Mouse (Mus musculus): ENCODE results near the gene Selplg. TPM values are rescaled to one million over a fixed set of nuclear protein-coding genes. Genes with fewer than 3 reads are reported as not detected.
"Not testable (repeated sequence)": the region's sequence is repeated elsewhere in the genome, so short reads cannot be mapped to it uniquely, and the experiment has no call there.

Selplg gene
- polyA plus RNA-seq, 1 experiment from 2014 or later, result 29.8 TPM

DNA sequence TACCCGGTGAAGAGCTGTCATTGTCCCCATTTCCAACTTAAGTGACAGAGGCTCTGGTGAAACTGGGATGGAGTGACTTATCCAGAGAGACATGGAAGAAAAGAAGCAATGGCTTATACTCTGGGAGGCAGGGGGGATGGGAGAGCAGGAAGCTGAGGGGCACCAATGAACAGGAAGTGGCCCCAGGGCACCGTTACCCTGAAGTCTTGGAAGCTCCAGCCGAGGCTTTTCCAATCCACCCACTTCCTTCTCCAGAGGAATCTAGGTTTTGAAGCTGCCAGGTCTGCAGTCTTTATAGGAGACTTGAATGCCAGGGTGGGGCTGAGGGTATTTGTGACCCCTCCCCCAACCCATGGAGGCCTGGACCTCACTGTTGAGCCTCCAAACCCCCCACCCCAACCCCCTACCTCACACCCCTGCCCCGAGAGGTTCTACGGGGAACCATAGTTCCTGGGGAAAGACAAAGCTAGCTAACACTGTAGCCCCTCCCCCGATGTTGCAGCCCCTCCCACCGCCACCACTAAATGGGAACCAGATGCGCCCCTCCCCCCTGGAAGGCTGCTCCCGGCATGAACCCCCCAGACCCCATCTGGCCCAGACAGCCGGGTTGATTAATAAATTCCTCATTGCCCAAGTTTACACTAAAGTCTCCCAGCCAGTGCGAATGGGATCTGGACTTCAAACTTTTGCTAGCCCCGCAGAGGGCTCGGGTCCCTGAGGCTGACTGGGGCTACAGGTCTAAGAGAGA, 35.9 kb downstream of the Selplg start:
- Histone ChIP-seq H3K4me2 (ENCODE audit: low read depth, low read length) (peak overlapping the region; percentile 21), H3K36me3 (ENCODE audit: control insufficient read depth, insufficient read depth) (no peaks in the 10 kb centered on the region), H3K27ac (ENCODE audit: low read length) (peak overlapping the region; percentile 30; the same call in 1 of the 2 replicates), H3K4me3 (ENCODE audit: low read length) (no peak overlapping the region), H3K4me1 (ENCODE audit: control insufficient read depth, insufficient read depth, low read length) (peaks cover 12% of the 10 kb centered on the region), H3K27me3 (ENCODE audit: control insufficient read depth, insufficient read depth, low read length) (peaks cover 12% of the 10 kb centered on the region), H3K9ac (ENCODE audit: low read length) (0 out of 2 replicates have a peak overlapping the region, but pooled peaks have one; percentile 43), H3K9me3 (replicated peaks; ENCODE audit: control insufficient read depth, low read length) (no peaks in the 10 kb centered on the region)
- WGBS, result 7% methylated on average over 13 of the region's 13 CpGs
- ATAC-seq (replicated peaks; ENCODE audit: extremely low read depth, insufficient read depth, low FRiP score), result no peak

DNA sequence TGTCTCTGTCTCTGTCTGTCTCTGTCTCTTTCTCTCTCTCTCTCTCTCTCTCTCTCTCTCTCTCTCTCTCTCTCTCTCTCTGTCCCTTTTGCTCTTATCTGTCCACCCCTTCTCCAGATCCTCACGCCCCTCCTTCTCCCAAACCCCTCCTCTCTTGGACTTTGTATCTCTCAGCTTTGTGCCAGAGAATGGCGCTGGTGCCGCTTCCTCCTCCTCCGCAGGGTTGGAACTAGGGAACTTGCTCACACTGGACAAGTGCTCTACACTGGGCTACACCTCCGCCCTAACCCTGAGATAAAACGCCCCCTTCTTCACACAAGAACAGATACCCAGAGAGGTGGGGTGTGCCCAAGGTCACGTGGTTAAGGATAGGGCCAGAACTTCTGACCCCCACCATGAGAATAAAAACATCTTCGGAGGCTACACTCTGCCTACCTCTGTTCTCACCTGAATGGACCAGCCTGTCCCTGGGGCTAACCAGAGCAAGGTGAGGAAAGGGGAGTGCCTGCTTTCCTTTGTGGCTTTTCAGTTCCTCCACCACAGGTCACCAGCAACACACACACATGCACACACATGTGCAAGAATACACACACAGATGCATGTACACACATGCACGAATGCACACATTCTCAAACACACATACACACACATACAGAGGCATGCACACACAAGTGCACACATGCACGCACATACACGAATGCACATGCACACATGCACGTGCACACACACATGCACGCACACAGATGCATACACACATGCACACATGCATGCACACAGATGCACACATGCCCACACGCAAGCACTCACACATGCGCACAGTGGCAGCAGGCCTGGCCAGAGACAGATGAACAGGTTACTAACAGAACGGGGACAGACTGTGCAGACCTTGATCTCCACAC, 41.0 kb downstream of the Selplg start:
- no peak for ATAC-seq (replicated peaks; ENCODE audit: extremely low read depth, insufficient read depth, low FRiP score)
- Histone ChIP-seq H3K27ac (ENCODE audit: low read length) (no peak overlapping the region), H3K9me3 (replicated peaks; ENCODE audit: control insufficient read depth, low read length) (no peaks in the 10 kb centered on the region), H3K4me2 (ENCODE audit: low read depth, low read length) (no peak overlapping the region), H3K27me3 (ENCODE audit: control insufficient read depth, insufficient read depth, low read length) (peaks cover 3% of the 10 kb centered on the region; the same call in 1 of the 2 replicates), H3K9ac (ENCODE audit: low read length) (no peak overlapping the region), H3K4me3 (ENCODE audit: low read length) (no peak overlapping the region), H3K36me3 (ENCODE audit: control insufficient read depth, insufficient read depth) (no peaks in the 10 kb centered on the region), H3K4me1 (ENCODE audit: control insufficient read depth, insufficient read depth, low read length) (peaks cover 6% of the 10 kb centered on the region; the same call in 1 of the 2 replicates)
- 64% methylated on average over 16 of the region's 16 CpGs for WGBS

DNA sequence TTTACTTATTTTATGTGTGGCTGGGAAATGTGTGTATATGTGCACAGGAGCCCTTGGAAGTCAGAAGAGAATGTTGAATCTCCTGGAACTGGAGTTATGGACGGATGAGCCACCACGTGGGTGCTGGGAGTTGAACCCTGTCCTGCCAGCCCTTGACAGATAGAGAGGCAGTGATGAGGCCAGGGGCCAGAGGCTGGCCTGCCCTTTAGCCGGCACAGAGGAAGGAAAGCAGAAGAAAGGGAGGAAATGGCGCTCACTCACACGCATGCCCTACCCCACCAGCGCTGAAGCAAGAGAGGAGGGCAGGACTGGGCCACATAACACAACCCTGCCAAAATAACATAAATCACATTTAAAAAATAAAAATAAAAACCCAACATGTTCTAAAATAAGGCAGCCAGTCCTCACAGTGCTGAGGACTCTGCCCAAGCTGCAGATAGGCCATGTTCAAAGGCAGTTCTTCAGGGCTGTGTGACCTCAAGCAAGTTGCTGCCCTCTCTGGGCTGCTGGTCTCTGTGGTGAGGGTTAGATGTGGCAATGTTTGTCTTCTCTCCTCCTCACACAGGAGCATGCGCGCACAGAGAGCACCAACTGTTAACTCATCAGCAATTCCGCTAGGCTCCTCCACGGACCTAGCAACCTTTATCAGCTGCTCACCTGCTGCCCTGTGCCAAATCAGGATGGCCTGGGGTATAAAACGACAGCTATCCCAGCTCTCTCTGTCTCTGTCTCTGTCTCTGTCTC, 41.8 kb downstream of the Selplg start:
- Histone ChIP-seq H3K36me3 (ENCODE audit: control insufficient read depth, insufficient read depth) (no peaks in the 10 kb centered on the region), H3K27ac (ENCODE audit: low read length) (no peak overlapping the region), H3K27me3 (ENCODE audit: control insufficient read depth, insufficient read depth, low read length) (peaks cover 3% of the 10 kb centered on the region; the same call in 1 of the 2 replicates), H3K4me3 (ENCODE audit: low read length) (no peak overlapping the region), H3K4me1 (ENCODE audit: control insufficient read depth, insufficient read depth, low read length) (peaks cover 6% of the 10 kb centered on the region; the same call in 1 of the 2 replicates), H3K9ac (ENCODE audit: low read length) (no peak overlapping the region), H3K9me3 (replicated peaks; ENCODE audit: control insufficient read depth, low read length) (no peaks in the 10 kb centered on the region), H3K4me2 (ENCODE audit: low read depth, low read length) (no peak overlapping the region)
- no peak for ATAC-seq (replicated peaks; ENCODE audit: extremely low read depth, insufficient read depth, low FRiP score)
- WGBS, result 57% methylated on average over 11 of the region's 11 CpGs

- Histone ChIP-seq H3K4me3 (ENCODE audit: low read length) (no peak overlapping the region), H3K4me2 (ENCODE audit: low read depth, low read length) (no peak overlapping the region), H3K27me3 (ENCODE audit: control insufficient read depth, insufficient read depth, low read length) (no peaks in the 10 kb centered on the region), H3K27ac (ENCODE audit: low read length) (no peak overlapping the region), H3K36me3 (ENCODE audit: control insufficient read depth, insufficient read depth) (no peaks in the 10 kb centered on the region), H3K9me3 (replicated peaks; ENCODE audit: control insufficient read depth, low read length) (no peaks in the 10 kb centered on the region), H3K4me1 (ENCODE audit: control insufficient read depth, insufficient read depth, low read length) (peaks cover 6% of the 10 kb centered on the region; the same call in 1 of the 2 replicates), H3K9ac (ENCODE audit: low read length) (no peak overlapping the region)
- 31% methylated on average over 7 of the region's 7 CpGs for WGBS
- no peak for ATAC-seq (replicated peaks; ENCODE audit: extremely low read depth, insufficient read depth, low FRiP score)
These were observed 43.2 kb downstream of the Selplg start for GRCm38 (mm10) chr5:113789075-113789788.

GRCm38 (mm10) chr5:113788645-113789044, 43.8 kb downstream of the Selplg start:
- Histone ChIP-seq H3K27ac (ENCODE audit: low read length) (no peak overlapping the region), H3K36me3 (ENCODE audit: control insufficient read depth, insufficient read depth) (no peaks in the 10 kb centered on the region), H3K4me1 (ENCODE audit: control insufficient read depth, insufficient read depth, low read length) (peaks cover 6% of the 10 kb centered on the region; the same call in 1 of the 2 replicates), H3K9me3 (replicated peaks; ENCODE audit: control insufficient read depth, low read length) (no peaks in the 10 kb centered on the region), H3K4me3 (ENCODE audit: low read length) (no peak overlapping the region), H3K4me2 (ENCODE audit: low read depth, low read length) (no peak overlapping the region), H3K27me3 (ENCODE audit: control insufficient read depth, insufficient read depth, low read length) (no peaks in the 10 kb centered on the region), H3K9ac (ENCODE audit: low read length) (no peak overlapping the region)
- ATAC-seq (replicated peaks; ENCODE audit: extremely low read depth, insufficient read depth, low FRiP score), result no peak
- 54% methylated on average over 6 of the region's 6 CpGs for WGBS

DNA sequence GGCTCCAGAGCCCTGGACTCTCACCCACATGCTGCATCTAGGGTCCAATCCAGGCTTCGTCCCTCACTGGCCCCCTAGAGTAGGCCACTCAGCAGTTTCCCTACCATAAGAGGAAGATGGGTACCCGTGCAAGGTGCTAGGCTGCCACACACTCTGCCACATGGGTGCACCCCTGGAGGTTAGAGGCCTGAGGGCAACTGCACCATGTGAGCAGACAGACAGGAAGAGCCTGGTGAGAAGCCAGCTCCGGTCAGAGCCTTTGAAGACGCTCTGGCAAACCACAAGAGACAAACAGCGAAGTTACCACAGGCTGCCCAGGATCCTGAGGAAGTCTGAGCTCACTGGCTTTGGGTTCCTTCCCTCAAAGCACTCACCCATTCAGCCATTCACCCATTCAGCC, 45.5 kb downstream of the Selplg start:
- H3K27me3 ChIP-seq (ENCODE audit: control insufficient read depth, insufficient read depth, low read length), result peaks cover 6% of the 10 kb centered on the region; the same call in 1 of the 2 replicates
- 70% methylated on average over 5 of the region's 5 CpGs for WGBS
- H3K4me1 ChIP-seq (ENCODE audit: control insufficient read depth, insufficient read depth, low read length), result peaks cover 10% of the 10 kb centered on the region
- no peaks in the 10 kb centered on the region for H3K9me3 ChIP-seq (replicated peaks; ENCODE audit: control insufficient read depth, low read length)
- no peak overlapping the region for H3K4me2 ChIP-seq (ENCODE audit: low read depth, low read length)
- H3K9ac ChIP-seq (ENCODE audit: low read length), result no peak overlapping the region
- no peaks in the 10 kb centered on the region for H3K36me3 ChIP-seq (ENCODE audit: control insufficient read depth, insufficient read depth)
- no peak for ATAC-seq (replicated peaks; ENCODE audit: extremely low read depth, insufficient read depth, low FRiP score)
- no peak overlapping the region for H3K4me3 ChIP-seq (ENCODE audit: low read length)
- no peak overlapping the region for H3K27ac ChIP-seq (ENCODE audit: low read length)

- not testable (repeated sequence) for H3K36me3 ChIP-seq (ENCODE audit: control insufficient read depth, insufficient read depth); ATAC-seq (replicated peaks; ENCODE audit: extremely low read depth, insufficient read depth, low FRiP score); H3K4me2 ChIP-seq (ENCODE audit: low read depth, low read length); H3K9ac ChIP-seq (ENCODE audit: low read length); H3K4me1 ChIP-seq (ENCODE audit: control insufficient read depth, insufficient read depth, low read length); H3K27me3 ChIP-seq (ENCODE audit: control insufficient read depth, insufficient read depth, low read length); H3K4me3 ChIP-seq (ENCODE audit: low read length); H3K9me3 ChIP-seq (replicated peaks; ENCODE audit: control insufficient read depth, low read length)
- WGBS, result 32% methylated on average over 3 of the region's 3 CpGs
- peak overlapping the region; percentile 25; the same call in 1 of the 2 replicates for H3K27ac ChIP-seq (ENCODE audit: low read length)
These were observed 48.3 kb downstream of the Selplg start for GRCm38 (mm10) chr5:113784104-113784503.

GRCm38 (mm10) chr5:113783581-113784001, 48.9 kb downstream of the Selplg start:
- peak; percentile 49 for ATAC-seq (replicated peaks; ENCODE audit: extremely low read depth, insufficient read depth, low FRiP score)
- Histone ChIP-seq H3K27me3 (ENCODE audit: control insufficient read depth, insufficient read depth, low read length) (peaks cover 6% of the 10 kb centered on the region; the same call in 1 of the 2 replicates), H3K4me3 (ENCODE audit: low read length) (no peak overlapping the region), H3K4me2 (ENCODE audit: low read depth, low read length) (peak overlapping the region; percentile 4; the same call in 1 of the 2 replicates), H3K9ac (ENCODE audit: low read length) (no peak overlapping the region), H3K4me1 (ENCODE audit: control insufficient read depth, insufficient read depth, low read length) (peaks cover 3% of the 10 kb centered on the region; the same call in 1 of the 2 replicates), H3K36me3 (ENCODE audit: control insufficient read depth, insufficient read depth) (no peaks in the 10 kb centered on the region), H3K27ac (ENCODE audit: low read length) (peak overlapping the region; percentile 71; the same call in 1 of the 2 replicates), H3K9me3 (replicated peaks; ENCODE audit: control insufficient read depth, low read length) (no peaks in the 10 kb centered on the region)
- WGBS, result 7% methylated on average over 12 of the region's 12 CpGs

Data from heart, embryonic 16.5 days (tissue).